Mouse (Mus musculus) right cerebral cortex, postnatal 10 days (tissue): ENCODE data around the gene Snupn.
"Not testable (repeated sequence)": the region's sequence is repeated elsewhere in the genome, so short reads cannot be mapped to it uniquely, and the experiment has no call there.

Experiments
- DNase-seq, 2 experiments: peaks; one replicate each; pipeline ENCODE4 v3.0.0; 2021; ENCODE audit warnings: low spot score in 2 of 2

Snupn gene

DNA sequence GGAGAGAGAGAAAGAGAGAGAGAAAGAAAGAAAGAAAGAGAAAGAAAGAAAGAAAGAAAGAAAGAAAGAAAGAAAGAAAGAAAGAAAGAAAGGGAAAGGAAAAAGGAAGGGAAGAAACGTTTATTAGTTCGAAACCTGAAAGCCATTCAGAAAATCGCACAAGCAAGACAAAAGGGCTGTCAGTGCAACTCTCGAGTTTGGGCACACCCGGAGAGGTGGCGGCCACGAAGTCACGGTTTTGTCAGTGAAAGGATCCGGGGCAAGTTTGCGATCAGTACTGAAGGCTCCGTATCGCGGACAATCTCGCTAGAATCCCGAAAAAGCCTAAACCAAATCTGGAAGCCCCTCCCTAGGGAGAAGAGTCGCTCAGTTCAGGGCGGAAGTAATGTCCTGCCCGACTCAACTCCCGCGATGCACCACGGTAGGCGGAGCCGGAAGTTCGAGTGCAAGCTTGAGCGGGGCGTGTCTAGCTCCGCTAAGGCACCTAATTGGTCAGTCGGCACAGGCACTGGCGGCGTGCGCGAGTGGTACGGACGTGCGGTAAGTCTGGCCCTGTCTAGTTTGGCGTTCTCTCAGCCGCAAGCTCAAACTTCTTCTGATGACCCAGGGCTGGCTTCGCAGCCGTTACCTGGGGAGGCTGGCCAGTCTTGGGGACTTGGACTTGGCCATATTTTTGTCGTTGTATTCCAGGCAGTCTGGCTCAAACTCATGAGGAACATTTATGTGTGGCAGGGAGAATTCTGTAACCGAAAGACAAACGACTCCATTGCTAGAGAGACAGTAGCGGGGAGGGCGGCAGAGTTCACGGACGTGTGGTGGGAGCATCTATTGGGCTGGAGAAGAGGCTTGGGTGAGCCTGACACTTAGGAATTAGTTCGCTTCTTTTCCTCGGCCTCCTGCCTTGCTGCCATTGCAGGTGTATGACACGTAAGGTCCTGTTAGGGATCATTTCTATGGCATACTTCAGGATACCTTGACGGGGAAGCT lies at the start of gene Snupn:
Snupn (plus strand) TSS at position 465 of the 987 bp plus-strand sequence.
- peak; percentile 98 for DNase-seq

DNA sequence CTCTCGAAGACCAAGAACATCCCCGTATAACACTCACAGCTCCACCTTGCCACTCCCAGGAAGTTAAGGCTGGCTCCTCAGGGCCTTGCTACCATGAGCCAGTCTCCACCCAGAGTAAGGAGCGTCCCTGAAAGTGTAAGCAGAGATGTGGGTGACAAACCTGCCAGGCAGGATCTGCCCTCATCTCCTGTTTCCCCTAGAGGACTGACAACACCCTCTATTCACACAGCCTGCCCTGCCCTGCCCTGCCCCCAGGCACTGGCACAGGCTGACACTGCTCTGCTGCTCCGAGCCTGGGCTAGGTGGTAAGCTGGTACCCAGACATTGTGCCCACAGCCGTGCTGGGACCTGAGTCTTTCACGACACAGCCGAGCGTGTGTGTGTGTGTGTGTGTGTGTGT lies 49.5 kb upstream of the Snupn start:
- DNase-seq: no peak

DNA sequence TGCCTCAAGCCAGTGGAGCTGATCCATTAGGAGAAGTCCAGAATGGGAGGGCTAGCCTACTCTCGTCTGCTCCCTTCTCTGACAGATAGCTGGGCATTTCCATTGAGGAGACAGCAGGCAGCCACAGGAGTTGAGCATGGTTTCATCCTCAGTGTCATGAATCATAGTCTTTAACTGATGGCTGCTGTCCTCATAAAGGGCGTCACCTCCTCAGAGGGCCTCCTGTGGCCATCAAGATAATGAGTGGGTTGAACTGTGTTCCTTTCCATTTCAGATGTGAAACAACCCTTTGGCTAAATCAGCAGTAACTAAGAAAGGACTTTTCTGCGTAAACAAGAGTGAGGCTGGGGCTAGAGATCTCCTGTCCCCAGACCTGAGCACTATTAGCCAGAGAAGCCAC lies 47.0 kb upstream of the Snupn start:
- DNase-seq: no peak

DNA sequence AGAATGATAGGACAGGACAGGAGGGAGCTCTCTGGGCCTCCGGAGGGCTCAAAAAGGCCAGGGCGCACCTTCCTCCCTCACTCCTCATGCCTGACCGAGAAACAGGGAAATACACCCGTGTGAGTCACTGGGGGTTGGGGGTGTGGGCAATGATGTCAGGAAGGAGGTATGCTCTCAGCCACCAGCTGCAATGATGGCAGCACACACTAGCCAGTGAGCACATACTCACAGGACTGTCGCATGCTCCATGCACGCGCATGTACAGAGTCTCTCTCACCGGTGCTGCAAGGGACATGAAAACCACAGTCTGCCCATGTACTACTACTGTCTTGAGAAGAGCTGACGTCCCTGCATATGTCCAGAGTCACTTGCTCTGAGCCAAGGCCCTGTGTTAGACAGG lies 43.1 kb upstream of the Snupn start:
- DNase-seq: no peak

DNA sequence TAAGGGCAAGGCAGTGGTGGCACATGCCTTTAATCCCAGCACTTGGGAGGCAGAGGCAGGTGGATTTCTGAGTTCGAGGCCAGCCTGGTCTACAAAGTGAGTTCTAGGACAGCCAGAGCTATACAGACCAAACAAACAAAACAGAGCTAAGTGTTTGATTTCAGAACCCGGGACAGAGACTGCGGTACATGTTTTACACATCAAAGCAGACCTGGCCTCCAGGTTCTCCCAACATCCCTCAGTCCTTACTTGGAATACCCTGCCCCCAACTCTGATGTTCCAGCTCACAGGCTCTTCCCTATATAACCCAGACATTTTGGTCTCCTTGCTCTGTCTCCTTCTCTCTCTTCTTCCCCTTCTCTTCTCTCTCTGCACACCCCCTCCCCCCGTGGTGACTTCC lies 40.7 kb upstream of the Snupn start:
- not testable (repeated sequence) for DNase-seq

DNA sequence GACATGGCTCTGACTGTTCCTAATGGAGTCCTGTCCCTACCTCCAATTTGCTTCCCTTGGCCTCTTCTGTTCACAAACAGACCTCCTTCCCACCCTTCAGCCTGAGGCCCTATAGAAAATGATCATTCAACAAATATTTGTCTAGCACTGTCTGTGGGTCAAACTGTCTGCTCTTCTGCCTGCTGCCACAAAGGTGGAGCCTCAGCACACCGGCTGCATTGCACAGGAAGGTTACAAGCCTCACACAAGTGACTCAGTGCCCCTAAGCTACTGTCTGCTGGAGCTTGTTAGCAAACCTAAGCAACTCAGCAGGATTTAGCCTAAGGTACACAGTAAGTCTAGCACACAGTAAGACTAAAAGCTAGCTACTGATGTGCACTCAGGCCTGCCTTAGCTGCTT lies 39.7 kb upstream of the Snupn start:
- DNase-seq: no peak

DNA sequence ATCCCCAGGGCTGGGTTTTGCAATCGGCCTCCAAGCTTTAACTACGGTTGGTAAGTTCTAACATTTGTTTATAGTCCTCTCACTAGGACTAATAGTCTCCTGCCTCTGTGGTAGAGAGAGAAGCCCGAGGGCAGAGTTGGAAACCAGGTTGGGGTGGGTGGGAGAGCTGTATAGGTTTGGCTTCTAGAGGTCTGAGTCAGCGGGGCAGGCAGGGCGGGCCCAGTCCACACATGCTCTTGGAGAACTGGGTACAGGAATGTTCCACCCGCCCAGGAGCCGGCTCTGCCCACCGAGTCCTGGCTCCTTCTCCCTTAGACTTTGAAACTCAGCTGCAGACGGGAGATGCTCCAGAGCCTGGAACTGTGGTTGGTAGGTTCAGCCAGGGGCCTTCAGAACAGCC lies 36.7 kb upstream of the Snupn start:
- no peak for DNase-seq

DNA sequence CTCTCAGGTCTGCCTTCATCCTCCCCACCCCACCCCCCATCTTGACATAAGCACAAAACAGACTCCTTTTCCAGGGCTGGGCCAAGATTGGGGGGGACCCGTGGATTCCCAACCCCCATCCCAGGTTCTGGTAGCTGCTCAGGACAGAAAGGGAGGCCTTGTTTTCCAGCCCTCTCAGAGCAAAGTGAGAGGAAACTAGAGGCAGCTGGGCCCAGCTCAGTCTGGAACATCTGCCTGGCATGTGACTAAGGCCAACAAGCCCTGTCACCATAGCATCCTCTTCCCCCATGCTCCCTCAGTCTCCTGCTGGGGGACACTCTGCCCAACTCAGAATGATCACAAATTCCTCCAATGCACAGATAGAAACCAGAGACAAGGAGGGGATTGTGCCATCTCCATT lies 35.6 kb upstream of the Snupn start:
- DNase-seq: no peak

DNA sequence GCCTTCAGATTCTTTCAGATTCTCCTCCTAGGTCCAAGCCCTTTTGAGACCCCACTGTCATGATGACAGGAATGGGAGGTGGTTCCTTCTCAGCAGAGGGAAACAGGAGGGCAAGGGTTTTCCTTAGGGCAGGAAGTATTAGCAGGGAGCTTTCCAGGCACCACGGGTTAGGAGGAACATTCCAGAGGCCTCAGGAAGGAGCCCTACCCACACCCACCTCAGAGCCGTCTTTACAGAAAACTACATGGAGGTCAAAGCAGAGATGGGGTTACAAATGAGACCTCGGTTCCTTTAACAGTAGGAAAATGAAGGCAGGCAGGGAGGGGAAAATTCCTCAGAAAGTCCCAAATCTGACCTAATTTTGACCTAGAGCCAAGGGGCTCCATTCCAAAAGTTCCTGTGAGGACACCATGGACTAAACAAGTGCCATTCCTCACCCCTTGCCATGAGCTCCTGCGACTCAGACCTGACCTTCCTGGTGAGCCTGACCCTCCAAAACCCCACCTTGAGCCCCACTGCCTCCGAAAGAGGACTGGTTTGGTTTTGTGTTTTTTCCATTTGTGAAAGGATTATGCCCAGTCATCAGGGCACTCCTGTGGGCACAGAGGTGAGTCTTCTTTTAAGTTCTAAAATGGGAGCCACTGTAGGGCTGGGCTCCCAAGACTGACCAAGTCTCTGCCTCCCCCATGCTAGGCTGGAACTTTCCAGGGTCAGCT lies 34.8 kb upstream of the Snupn start:
- DNase-seq: no peak

DNA sequence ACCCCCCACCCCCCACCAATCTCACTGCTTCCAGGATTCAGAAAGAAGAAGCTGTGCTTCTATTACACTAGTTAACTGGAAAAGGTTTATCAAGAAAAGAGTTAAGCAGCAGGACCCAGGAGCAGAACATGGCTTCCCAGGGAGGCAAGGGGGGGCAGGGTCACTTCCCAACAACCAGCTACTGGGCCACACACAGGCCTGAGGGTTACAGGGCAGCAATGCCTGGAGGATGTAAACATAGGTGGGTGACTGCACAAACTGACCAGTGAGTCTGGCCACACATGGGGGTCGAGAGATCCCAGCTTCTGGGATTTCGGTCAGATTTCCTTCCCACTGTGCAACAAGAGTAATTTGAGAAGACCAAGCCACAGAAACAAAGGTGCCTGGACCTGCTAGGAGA lies 33.5 kb upstream of the Snupn start:
- no peak for DNase-seq

DNA sequence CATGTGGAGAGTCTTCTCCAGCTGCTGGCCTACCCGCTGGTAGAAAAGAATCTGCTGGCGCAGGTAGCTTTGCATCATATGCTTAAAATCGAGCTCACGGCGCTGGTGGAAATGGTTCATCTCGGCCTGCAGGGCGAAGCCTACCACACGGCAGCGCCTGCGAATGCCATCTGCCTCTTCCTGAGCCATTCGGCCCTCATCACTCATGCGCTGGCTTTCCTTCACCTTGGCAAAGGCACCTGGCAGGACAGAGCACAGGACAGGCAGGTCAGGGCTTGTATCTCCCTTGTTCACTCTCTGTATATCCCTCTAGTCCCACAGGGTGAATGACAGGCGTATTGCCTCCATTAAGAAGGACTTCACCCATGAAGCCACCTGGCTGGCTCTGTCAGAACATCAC lies 32.2 kb upstream of the Snupn start:
- DNase-seq: no peak

DNA sequence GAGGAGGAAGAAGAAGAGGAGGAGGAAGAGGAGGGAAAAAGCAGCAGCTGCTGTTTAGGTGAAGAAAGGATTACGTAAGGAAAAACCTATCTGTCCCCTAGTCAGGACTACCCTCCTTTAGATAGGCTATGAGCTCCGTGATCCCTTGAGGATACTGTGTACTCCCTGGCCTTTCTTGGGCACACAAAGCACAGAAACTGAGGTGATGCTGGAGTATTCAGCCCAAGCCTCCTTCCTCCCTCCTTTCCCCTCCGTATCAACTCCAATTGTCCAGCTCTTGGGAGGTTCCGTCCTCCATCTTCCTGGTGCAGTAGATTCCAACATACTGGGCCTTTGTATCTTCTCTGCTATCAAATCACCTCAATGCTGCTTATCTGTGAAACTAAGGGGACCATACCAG lies 27.9 kb upstream of the Snupn start:
- no peak for DNase-seq

DNA sequence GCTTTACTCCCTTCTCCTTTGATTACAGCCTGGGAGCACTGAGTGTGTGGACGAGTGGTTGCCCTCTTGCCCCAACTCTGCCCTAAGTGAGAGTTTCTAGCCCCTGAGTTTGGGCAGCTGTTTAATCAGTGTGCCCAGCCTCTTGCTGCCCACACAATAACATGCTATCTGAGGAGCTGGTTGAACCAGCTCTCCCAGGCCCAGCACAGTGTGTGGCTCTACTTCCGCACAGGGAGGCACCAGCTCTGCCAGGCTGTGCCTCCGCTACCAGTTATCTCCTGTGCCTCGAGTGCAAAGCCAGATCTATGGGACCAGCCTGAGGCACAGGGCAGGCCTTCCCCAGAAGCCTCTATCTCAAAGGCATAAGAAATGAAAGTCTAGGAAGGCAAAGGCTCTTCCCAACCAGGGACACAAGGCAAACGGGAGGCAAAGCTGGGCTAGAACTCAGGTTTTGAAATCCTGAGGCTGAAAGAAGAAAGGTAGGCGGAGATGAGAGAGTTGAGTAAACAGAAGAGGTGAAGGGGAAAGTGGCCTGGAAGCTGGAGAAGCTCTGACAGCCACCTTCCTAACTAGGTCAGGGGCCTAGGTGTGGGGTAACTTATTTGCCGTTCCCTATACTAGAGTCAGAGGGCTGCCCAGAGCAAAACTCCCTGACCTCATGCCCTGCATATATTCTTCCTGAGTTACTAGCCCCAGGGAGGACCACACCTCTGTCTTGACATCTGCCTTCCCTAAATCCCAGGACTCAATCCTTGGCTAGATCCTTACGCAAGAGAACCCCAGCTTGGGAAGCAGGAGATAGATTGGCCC lies 26.6 kb upstream of the Snupn start:
- DNase-seq: no peak

DNA sequence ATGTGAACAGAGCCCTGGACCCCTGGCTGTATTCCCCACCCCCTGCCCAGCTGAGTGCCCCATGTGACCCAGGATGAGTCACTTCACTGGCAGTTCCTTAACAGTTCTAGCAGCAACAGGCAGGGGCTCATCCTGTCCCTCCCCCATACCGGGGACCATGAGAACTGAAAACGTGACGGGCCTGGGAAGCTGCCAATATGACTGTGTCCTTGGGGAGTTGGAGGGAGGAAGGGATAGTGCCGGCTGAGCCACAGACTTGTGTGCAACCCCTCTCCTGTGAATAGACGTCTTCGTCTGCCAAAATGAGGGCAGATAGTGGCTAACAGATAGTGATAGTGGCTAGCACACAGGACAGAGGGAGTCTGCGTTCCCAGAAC lies 26.0 kb upstream of the Snupn start:
- DNase-seq: peak; percentile 58 to 60

DNA sequence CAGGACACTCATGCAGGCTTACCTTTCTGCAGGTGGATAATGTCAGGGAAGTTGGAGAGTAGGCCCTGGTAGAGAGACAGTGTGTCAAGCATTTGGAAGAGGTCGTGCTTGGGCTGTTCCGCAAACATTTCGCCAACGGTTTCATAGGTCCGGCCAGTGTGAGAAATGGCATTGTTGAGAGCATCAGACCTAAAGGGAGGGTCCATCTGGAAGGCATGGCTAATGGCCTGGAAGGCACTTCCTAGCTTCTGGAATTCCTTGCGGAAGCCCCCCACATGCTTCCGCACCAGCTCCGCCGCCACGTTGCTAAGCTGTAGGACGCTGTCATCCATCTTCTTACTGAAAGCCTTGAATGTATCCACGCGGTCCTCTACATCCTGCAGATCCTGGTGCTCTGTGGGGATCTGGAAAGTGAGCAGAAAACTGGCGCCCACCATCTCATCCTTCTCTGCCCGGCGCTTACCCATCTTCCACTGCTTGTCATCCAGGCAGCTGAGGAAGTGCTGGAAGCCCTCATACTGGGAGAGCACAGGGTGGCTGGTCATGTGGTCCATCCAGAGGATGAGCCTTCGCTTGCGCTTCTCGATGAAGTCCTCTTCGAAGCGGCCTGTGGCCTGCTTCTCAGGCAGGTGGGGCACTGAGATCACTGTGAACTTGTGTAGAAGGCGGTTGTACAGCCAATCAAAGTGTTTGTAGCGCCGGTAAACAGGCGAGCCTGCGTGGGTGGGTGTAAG lies 25.2 kb upstream of the Snupn start:
- no peak for DNase-seq

DNA sequence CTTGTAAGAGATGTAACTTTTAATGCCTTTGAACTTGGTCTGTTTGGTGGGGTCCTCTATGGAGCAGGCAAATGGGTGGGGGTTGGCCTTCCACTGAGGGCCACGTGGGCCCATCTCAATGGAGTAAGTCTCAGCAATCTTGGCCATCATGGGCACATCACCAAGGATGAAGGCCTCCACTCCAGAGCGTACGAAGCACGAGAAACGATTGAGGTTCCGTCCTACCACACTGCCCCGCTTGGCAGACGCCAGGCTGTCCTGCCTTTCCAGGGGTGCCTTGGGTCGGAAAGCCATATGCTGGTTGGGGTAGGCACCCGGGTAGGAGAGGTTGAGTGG lies 24.7 kb upstream of the Snupn start:
- no peak for DNase-seq

DNA sequence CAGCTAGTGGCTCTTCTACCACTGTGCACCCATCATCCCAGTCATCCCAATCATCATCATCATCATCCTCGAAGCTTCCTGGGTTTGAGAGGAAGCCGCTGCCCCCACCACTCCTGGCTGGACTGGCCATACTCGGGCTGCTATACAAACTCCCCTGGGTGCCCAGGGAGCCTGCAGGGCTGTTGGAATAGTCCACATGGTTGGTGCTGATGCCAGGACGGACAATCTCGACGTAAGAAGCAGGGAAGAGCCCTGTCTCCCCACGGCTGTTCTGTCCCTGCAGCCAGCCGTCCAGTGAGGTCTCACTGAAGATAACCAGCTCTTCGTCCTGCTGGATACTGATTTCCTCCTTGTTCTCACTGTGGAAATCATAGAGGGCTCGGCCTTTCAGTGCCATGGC lies 24.3 kb upstream of the Snupn start:
- DNase-seq: no peak

DNA sequence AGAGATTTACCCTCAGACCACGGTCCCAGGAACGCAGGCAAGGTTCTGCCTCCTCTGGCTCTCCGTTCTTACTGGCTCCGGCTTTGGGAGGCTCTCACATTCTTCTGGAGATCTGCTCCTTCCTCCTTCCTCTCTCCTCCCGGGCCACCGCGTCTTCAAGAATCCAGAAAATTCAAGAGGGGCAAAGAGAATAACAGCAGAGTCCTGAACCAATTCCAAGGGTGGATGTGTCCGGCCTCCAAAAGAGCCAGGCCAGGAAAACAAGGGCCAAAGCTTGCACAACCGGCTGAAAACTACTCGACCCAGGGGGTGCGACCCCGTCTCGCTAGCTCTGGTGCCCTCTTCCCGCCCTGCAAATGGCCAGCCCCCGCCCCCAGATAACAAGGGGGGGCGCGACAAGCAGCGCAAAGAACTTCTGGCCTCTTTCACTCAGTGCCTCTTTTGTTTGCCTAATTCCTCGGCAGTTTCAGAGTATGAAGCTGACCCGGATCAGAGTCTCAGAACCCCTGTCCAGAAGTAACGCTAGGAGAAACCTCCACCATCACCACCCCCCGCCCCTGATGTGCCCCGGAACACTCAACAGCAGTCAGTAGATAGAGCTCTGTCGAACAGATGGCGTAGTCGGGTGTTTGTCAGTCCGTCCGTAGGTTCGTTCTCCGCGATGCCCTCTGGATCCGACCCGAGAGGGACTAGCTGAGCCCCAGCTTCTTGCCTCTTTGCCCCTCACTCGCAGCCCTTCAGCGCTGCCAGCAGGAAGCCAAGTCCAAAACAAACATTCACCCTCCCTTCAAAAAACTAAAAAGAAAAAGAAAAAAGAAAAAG lies 23.3 kb upstream of the Snupn start:
- peak in 1 of 2 experiments; percentile 33 for DNase-seq

DNA sequence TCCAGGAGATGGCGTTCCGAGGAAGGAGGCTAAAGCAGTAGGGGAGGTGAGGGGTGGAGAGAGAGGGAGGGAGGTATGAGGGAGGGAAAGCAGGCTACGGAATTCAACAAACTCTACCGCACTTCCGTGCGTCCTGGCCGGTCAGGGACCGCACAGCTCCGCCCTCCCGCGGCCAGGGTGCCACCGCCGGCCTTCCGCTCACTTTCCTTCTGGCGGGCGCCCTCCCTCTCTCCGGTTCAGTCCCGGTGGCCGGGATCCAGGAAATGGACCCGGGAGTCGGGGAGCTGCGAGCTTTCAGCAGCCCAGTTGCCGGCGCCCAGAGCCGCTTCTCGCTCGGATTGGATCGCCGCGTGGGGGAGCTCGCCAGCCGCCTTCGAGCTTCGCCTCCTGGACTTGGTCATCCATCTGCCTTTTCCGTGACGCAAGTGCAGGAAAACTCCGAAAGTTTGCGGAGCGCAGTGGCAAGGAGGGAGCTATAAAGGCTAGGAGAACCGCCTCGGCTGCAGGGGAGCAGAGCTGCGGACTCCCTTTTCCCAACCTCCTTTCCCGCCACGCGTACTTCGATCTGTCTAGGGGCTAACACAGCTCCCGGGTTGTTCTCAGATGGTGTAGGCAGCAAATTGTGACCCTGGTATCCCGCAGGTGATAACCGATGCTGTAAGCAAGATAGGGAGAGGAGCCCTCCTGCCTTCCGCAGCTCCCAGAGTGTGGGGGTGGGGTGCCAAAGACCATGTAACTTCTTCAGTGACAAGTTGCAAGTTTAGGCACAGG lies 22.5 kb upstream of the Snupn start, which contains the start of gene Snx33:
Snx33 (minus strand) TSS at position 331 of the 771 bp plus-strand sequence.
- DNase-seq: peak; percentile 91 to 93

DNA sequence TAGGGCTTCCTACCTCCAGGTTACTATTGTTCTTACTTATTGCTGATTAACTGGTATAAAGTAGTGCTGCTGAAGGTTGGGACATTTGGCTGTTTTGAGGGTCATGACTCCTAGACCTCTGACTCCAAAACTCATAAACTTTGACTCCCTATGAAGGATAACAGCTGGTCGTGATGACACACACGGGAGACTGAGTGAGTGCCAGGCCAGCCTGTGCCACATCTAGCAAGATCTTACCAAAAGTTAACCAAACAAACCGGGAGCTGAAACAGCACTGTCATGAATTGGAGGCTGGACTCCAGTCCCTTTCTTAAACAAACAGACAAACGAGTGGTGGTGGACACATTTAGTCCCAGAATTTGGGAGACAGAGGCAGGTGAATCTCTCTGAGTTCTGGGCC lies 21.2 kb upstream of the Snupn start:
- DNase-seq: no peak
